Mouse (Mus musculus): ENCODE measurements at regions not wholly inside any gene's neighbourhood (a gene's known extent, or its start where the extent isn't known, plus 50 kb on each side); places are given as distances from the start of the nearest gene placed in this dataset.

DNA sequence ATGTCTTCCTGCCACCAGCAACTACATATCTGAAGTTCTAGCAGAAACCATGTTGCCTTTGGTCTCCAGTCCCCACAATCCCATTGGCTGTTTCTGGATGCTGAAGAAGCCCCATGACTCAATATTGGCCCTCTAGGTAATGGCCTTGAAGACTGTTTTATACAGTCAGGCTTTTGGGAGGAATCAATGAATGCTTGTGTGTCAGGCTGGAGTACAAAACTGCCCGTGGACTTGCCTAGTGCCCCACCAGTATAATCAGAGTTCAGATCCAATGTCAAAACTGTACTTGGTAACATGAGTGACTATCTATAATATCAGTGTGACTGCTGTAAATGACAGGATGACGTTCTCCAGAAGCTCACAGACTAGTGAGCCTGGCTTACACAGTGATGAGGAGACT is 63.3 kb upstream of the Myocd start:
- H3K4me1 ChIP-seq (replicated peaks; ENCODE audit: control insufficient read depth, insufficient read depth, low read length) = no peaks in the 10 kb centered on the region
- WGBS = 77% methylated on average over 2 of the region's 2 CpGs
- H3K4me3 ChIP-seq (ENCODE audit: low read depth, low read length) = no peak overlapping the region
- no peaks in the 10 kb centered on the region for H3K36me3 ChIP-seq (ENCODE audit: control insufficient read depth, insufficient read depth, low read length)
- no peaks in the 10 kb centered on the region for H3K9me3 ChIP-seq (ENCODE audit: control insufficient read depth, low read length)
- DNase-seq (ENCODE audit: low spot score) (no peak), ATAC-seq (replicated peaks; ENCODE audit: low FRiP score) (no peak)
- H3K27me3 ChIP-seq (replicated peaks; ENCODE audit: control insufficient read depth, insufficient read depth, low read length) = no peaks in the 10 kb centered on the region
- H3K4me2 ChIP-seq = no peak overlapping the region
- no peak overlapping the region for H3K9ac ChIP-seq (ENCODE audit: low read depth, low read length)
- H3K27ac ChIP-seq (ENCODE audit: low read depth, low read length) = no peak overlapping the region

DNA sequence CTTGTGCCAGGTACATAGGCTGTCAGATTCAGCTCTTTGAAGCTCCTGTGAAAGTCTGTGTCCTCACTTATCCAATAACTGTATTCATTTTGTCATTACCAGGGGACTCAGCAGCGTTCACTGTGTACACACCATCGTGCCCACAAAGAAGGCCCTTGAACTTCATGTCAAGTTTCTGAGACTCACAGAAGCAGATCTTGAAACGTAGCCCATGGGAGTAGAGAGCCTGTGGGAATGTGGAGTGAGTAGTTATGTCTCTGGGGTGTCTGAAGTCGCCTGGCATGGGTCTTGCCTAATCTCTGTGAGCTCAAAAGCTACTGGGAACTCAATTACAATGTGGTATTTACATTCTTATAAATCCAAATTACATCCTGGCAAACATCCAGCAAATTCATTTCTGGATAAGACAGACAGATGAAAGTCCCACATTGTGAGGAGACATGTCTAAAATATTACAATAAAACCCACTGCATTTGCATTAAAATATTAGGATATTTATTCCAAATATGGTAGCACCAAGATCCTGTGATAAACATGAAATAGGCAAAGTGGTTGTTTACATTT is 53.2 kb upstream of the Myocd start:
- Histone ChIP-seq H3K27ac (ENCODE audit: low read depth, low read length) (no peak overlapping the region), H3K9ac (ENCODE audit: low read depth, low read length) (no peak overlapping the region), H3K4me3 (ENCODE audit: low read depth, low read length) (no peak overlapping the region), H3K27me3 (replicated peaks; ENCODE audit: control insufficient read depth, insufficient read depth, low read length) (no peaks in the 10 kb centered on the region), H3K4me1 (replicated peaks; ENCODE audit: control insufficient read depth, insufficient read depth, low read length) (no peaks in the 10 kb centered on the region), H3K36me3 (ENCODE audit: control insufficient read depth, insufficient read depth, low read length) (no peaks in the 10 kb centered on the region), H3K4me2 (no peak overlapping the region), H3K9me3 (ENCODE audit: control insufficient read depth, low read length) (no peaks in the 10 kb centered on the region)
- 67% methylated on average over 4 of the region's 4 CpGs for WGBS
- ATAC-seq (replicated peaks; ENCODE audit: low FRiP score) = no peak
- DNase-seq (ENCODE audit: low spot score) = no peak
